Mouse (Mus musculus) neutrophil, adult 5-6 weeks (primary cell): ENCODE data around the gene Pcsk5. TPM values are rescaled to one million over a fixed set of nuclear protein-coding genes. Genes with fewer than 3 reads are reported as not detected.

Experiments used
- ATAC-seq: fragments of 151-379, 151-347 bp; 2 replicates; pipeline ENCODE4 v1.8.0; 2017; ENCODE audit warnings: mild to moderate bottlenecking, moderate TSS enrichment; ENCODE audit not compliant: insufficient number of reproducible peaks, poor library complexity, low FRiP score, severe bottlenecking; ENCODE audit errors: extremely low read depth
- total RNA-seq: library from RNA; stranded (forward); fragments of 200-1000 nt; gene quantifications from 2 replicates; pipeline ENCODE4 v1.2.3, GENCODE M21; 2017

Gene Pcsk5
- total RNA-seq, 1 experiment from 2014 or later, result not detected

DNA sequence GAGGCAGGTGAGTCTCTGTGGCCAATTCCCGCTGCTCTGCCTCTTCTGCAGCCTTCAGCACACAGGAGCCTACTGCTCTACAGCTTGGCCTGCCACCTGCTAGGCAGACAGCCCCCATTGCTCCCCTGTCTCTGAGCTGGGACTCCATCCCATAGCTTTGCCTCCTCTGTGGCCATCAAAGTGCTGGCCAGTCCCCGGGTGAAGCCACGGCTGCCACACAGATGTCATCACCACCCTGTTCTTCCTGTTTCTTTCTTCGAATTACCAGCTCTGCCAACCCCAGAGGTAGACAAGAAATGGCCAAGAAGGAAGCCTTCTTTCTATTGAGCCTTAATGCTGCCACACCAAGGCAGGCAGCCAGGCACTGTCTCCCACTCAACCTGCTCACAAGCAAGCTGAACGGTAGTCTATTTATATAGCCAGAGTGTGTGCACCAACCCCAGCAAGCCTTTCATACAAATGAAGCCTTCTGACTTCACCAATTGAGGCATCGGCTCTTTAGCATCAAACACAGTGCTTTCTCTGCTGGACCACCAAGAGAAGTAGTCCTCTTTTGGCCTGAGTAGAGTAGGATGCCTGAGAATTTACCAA is 454.5 kb downstream of the Pcsk5 start:
- no peak for ATAC-seq
